Mouse (Mus musculus): ENCODE measurements around the gene Srrm4.

Gene Srrm4

DNA sequence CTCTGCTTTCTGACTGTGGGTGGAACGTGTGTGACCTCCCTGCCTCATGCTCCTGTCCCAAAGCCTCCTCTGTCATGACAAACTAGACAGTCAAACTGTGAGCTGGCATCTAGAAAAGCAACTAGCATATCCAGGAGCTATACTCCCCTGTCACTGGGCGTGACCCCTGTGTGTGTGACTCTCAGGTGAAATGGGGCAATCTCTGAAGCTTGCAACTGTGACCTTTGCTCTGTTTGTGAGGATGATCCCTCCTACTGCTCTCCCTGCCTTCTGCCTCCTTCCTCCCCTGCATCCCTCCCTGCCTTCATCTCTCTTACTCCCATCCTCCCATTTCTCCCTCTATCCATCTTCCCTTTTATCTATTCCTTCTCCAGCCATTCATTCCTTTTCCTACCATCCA, 187.6 kb downstream of the Srrm4 start:
- no peak for DNase-seq (ENCODE audit: low spot score)

DNA sequence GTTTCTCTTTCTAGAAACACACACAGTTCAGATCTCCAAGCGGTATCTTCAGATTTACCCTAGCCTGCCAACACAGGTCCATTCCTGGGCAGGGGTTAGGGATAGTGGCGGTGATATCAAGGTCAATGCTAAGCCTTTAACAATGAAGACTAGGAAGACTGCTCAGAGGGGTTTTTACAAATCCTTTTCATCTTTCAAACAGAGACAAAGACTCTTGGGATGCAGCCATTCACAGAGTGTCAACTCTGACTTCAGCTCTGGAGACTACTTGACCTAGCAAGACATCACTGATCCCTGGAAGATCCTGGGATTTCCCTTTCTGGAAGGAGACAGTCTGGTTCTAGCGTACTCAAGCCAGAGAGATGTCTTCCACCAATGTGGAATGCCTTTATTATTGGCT, 190.8 kb downstream of the Srrm4 start:
- DNase-seq (ENCODE audit: low spot score), result no peak

DNA sequence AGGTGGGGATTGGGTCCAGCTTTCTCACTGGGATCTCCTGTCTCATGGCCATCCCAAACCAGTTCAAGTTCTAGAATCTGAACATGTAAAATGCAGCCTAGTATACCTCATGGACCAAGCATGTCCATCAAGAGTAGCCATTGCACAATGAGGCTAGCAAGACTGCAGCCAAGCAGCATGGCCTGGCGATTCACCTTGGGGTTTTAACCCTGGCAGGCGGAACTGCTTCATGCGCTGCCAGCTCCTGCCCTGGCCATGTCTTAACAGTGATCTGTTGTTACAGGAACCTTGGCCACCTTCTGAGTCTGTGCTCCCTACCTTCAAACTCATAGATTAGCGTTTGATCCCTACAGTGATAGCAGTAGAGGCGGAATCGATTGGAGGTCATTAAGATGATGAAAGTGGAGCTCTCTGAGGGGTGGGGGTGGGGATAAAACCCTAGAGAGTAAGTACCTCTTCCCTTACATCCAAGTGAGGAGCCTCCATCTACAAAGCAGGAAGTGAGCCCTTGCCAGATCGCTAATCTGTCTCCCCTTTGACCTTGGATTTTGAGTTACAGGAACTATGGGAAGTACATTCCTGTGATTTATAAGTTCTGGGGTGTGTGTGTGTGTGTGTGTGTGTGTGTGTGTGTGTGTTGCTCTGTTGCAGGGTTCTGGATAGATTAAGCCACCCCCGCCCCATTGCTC, 191.4 kb downstream of the Srrm4 start:
- no peak for DNase-seq (ENCODE audit: low spot score)

DNA sequence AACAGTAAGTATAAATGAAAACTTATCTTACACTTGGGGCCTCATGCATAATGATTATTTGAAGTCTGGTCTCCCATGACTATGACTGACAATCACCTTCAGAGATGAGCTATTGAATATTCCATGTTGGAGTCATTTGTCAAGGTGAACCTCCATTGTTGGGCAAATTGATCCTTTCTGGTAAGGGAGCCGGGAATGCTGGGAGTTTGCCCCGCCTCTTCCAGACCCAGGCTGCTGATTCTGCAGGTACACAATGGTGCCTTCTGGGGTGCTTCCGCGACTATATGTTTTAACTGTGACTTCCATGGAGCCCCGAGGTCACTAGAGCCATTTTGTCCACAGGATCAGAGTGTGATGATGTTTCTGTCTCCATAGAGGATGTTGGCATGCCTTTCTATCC, 195.5 kb downstream of the Srrm4 start:
- DNase-seq (ENCODE audit: low spot score), result no peak

DNA sequence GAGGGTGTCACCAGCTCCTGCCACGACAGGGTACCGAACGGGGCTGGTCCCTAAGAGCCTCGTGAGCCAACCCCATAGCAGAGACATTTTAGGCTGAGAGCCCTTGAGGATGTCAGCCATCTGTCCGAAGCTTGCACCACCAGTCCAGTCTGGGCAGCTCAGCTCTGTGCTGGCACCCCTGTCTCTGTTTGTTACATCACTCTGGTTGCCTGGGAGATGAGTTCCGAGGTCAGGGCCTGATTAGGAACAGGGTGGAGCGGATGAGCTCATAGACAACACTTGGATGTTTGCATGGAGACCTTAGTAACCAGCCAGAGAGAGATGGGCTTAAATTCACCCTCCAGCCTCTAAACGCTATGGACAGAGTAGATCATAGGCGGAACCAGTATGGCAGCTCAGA, 199.0 kb downstream of the Srrm4 start:
- DNase-seq (ENCODE audit: low spot score), result no peak

DNA sequence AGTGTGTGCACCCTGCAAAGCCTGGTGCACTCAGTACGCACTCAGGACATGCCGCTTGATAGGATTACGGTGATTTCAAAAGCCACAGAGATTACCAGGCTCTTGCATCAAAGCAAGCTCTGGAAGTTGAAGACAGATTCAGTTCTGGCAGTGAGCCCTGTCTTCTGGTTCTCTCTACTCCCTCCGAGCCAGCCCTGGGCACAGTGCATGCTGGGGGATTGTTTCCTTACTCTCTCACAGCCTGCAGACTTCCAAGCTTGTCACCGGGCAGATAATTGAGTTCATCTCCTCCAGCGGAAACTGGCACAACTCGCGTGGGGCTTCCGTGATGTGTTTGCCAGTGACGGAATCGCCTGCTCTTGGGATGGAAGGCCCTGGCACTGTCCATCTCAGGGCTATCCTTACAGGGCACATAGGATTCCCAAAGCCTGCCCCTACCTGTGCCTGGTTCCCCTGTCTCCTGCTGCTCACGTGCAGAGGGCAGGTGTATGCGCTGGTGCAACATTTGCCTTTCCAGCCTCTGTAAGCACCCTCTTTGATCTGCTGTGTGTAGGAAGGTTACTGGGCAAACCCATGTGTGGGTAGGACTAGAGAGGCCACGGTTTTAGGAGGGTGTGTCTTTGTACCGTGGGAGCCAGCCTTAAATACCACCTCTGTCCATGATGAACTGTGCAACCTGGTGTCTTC, 201.6 kb downstream of the Srrm4 start:
- DNase-seq (ENCODE audit: low spot score), result no peak

DNA sequence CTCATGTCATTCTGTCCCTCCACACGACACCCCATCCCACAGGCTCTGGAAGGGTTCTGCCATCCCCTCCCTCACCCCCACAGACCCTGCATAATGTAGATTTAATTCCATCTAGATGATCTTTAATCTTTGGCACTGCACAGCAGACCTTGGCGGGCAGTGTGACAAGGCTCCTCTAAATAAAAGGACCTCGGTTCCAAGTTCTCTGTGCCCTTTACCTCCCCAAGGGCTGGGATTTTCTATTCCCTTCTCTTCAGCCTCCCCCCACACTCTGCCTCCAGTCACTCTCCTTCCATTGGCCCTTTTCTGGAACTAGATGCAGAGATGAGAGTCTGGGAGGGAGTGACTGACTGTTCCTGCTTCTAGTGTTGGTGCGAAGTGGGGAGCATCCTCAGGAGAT, 202.3 kb downstream of the Srrm4 start:
- DNase-seq (ENCODE audit: low spot score), result no peak

Measured in urinary bladder, postnatal 25 days (tissue).